Mouse (Mus musculus) urinary bladder, adult 18-20 months (tissue): ENCODE results near the gene Gpsm3.

Source experiments
- DNase-seq, 2 experiments: peaks; one replicate each; pipeline ENCODE4 v3.0.0; 2022; ENCODE audit warnings: low spot score in 2 of 2, mixed read lengths in 2 of 2

The Gpsm3 gene

DNA sequence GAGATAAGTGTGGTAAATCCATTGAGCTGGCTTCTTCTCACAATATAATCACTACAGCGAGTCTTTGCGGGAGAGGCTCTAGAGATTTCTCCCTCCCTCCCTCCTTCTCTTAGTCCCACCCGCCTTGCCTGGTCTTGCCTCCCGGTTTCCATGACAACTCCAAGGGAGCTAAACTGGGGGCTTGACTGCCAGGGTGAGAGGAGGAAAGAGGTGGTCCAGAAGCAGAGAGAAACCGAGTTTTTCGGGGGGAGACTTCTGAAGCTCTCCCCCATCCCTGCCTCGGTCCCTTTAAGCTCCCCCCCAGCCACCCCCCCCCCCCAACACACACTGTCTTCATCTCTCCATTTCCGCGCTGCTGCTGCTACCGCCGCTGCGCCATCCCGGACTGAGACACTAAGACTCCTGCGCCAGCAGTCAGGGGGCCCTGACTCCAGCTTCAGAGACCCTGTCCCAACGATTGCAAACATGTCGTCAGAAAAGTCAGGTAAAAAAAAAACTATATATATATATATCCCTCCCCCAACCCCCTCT lies 39.7 kb downstream of the Gpsm3 start, which contains the start of gene Prrt1:
TSS of gene Prrt1 (plus strand) at position 313 of the 531 bp plus-strand sequence.
- no peak for DNase-seq

DNA sequence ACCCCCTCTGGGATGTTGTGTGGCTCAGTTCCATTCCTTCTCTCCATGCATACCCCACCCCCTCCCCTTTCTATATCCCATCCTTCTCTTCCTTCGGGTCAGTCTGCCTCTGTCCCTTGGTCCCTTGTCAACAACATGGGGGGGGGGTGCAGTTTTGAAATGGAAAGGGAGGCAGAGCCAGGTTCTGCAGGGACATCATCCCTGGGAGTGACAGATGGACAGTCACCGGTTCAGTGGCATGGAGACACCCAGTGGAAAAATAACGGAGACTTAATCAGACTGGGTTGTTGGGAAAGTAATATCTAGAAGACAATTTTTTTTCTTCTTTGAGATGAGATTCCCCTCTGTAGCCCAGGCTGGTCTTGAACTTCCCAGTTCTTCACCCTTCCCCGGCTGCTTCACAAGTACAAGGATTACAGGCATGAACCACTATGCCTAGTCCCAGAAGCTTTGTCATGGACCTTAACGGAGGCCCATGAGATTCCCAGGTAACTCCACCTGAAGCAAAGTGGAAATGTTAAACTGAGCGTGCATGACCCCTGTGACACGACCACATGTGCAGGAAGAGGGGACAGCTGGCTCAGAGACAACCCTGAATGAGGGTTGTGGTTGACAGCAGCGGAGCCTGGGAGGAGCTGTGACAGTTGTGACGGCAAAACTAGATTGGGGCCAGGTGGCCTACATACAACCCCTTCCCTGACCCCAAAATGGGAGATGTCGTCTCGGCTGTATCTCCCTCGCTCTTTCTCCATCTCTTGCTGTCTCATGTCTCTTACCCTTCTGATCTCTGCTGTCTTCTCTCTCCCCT lies 40.4 kb downstream of the Gpsm3 start:
- DNase-seq, result no peak

DNA sequence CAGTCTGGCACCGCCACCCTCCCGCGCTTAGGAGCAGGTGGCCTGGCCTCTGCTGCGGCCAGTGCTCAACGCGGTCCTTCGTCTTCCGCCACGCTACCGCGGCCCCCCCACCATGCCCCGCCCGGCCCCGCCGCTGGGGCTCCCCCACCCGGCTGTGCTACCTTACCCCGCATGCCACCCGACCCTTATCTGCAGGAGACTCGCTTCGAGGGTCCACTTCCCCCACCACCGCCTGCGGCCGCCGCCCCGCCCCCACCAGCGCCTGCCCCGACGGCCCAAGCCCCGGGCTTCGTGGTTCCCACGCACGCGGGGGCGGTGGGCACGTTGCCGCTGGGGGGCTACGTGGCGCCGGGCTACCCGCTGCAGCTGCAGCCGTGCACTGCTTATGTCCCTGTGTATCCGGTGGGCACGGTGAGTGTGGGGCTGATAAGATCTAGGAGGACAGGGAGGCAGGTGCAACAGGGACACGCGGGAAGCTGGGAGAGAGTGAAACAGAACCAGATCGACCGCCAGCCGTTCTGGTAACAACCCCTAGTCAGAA lies 41.2 kb downstream of the Gpsm3 start:
- DNase-seq, result no peak

DNA sequence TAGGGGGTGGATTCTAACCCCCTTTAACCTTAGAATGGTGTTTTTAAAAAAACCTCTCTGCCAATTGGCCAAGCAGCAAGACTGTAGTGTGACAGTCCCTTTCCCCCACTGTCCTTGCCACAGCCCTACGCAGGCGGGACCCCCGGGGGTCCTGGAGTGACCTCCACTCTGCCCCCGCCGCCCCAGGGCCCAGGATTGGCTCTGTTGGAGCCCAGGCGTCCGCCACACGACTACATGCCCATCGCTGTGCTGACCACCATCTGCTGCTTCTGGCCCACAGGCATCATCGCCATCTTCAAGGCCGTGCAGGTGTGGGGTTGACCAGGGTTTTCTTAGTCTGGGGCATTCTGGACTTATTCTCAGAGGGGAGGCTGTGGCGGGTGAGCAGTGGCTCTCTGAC lies 42.0 kb downstream of the Gpsm3 start:
- no peak for DNase-seq

DNA sequence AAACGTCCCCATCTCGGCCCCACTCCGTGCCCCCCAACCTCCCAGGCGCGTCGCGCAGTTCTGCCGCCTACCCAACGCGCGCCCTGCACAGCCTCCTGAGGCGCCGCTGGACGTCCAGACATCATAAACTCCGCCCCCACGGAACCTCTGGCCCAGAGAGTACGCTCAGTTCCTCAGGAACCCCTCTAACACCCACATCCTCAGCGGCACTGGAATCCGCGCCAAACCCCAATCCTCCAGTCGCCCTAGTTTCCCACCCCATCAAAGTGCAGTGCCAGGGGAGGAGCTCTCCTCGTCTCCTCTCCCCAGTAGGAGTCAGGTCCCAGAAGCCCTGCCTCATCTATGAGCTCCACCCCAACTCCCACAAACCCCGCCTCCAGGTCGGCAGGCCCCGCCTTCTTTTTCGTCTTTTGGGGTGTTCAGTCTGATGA lies 42.7 kb downstream of the Gpsm3 start:
- DNase-seq, result peak; percentile 79 to 82

DNA sequence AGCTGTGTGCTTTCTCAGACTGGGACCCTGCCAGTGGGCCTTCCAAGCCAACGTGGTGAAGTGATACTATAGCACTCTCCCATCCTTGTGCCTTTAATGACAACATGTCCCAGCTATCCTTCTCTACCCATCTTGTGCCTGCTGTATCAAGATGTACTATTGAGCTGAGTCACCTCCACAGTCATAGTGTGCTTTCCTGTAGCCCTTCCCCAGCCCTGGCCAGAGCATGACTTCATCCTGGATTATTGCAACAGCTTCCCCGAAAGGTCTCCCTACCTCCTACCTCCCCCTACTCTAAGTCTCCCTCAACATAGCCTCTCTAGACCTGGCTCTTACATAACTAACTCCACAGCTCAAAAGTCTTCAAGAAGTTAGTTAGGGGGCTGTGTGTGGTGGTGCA lies 46.1 kb downstream of the Gpsm3 start:
- no peak for DNase-seq

DNA sequence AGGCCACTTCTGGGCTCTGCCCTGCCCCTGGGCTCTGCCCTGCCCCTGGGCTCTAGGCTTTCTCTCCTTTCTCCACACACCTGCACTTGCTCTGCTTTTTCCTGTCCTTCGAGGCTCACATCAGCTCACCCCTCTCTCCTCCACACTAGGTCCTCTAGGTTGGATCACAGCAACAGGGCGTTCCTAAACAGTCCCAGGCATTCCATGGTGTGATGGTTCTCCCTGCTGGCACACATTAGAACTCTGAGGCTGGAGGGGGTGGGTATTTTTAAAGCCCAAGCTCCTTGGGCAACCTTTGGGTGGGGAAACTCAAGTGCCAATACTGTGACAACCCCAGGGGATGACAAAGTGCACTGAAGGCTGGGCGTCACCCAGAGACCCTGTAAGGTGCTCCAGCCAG lies 47.9 kb downstream of the Gpsm3 start:
- DNase-seq, result no peak

DNA sequence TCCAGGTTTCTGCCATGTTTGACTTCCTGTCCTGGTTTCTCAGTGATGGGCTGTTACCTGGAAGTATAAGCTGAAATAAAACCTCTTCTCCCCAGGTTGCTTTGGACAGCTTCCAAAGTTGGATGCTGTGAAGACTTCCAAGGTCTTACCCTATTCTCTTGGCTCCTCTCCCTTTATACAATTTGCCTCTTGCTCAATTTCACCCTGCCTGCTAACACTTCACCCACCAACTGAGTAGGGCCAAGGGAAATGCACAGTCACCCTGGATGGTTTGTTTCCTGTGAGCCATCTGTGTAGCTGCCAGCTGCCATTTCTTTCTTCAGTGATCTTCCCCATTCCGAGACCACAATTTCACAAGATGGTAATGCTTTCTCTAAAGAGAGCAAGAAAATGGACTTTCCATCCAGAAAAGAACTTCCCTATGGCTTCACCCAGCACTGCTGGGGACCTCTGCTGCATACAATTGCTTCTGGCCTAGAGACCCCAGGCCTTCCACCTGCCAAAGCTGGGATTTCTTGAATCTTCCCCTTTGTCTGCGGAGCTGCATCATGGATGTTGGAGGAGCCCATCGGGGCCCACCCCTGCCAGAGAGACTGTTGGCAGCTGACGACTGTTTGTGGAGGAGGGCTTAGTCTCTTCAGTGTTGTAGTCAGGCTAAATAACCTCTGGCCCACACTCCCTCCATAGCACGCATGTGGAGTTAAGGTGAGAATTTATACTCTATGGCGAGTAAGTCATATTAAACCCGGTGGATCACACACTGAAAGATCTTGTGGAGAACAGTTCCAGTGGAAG lies 50.1 kb downstream of the Gpsm3 start:
- DNase-seq, result no peak

DNA sequence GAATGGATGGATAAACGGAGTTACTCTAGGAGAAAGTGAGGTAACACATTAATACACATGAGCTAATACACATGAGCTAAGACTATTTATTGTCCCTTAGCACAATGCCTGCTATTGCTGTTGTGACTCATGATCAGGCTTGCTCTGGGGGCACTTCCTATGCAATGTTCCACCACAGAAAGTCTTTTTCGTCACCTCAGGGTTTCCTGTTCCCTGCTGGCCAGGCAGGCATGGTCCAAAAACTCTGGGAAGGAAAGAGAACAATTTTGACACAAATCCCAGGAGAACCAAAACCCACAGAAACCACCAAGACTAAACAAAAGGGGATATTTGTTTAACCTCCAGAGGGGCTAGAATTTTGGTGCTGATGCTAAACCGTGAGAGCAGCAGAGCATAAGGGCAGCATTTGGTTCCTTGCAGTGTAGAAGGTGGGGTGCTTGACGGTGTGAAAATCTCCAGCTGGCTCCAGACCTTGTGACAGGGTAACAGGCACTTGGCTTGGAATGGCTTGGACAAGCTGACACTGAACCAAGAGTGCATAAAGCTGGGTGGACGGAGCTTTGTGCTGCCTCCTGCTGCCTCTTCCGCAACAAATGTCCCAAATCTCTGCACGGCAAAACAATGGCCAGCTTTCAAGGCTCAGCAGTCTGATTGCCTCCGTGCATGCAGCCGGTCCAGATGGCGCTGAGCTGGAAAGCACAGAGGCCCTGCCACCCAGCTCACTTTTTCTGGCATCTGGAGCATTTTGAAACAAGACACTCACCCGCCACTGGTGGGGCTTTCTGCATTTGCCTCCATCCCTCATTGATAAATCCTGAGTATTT lies 51.4 kb downstream of the Gpsm3 start:
- DNase-seq, result no peak
